Mouse (Mus musculus): Measurements from ENCODE around the gene Slc13a2. TPM values are rescaled to one million over a fixed set of nuclear protein-coding genes. Genes with fewer than 3 reads are reported as not detected.

Gene Slc13a2
- not detected for total RNA-seq (2021)

DNA sequence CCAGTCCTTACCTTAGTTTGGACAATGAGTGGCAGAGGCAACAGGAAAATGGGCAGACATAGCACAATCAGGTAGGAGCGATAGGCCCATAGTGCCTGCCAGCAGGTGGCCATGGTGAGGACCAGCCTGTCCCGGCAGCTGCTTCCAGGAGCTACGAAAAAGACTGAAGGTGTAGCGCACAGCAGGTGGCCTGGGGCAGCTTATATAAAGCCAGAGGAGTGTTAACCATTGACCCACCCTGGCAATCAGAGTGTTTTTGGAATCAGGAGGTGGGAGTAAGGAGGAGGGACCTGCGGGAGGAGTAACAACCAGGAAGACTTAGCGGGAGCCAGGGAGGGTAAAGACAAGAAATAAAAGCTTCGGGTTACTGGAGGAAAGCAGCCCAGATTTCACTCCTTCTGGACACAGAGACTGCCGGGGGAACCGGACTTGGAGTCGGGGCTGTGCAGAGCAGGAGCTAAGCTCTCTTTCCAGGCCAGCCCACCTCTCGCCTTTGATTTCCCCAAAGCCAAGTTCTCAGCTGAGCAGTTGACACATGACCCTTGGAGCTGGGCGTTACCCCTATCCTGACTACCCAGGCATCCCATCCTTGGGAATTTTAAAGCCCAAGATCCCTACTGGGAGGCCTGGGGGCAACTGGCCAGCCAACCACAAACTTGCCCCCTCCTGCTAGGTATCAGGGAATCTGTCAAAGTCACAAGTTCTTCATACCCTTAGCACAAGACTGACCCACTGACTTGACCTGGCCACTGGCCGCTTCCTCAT, at the start of gene Slc13a2:
Gene Slc13a2, minus strand, starts transcription at position 163 of the 765 bp plus-strand sequence.
- no peak for DNase-seq
- intact Hi-C loops (cut with DNase I) = no loop called here

DNA sequence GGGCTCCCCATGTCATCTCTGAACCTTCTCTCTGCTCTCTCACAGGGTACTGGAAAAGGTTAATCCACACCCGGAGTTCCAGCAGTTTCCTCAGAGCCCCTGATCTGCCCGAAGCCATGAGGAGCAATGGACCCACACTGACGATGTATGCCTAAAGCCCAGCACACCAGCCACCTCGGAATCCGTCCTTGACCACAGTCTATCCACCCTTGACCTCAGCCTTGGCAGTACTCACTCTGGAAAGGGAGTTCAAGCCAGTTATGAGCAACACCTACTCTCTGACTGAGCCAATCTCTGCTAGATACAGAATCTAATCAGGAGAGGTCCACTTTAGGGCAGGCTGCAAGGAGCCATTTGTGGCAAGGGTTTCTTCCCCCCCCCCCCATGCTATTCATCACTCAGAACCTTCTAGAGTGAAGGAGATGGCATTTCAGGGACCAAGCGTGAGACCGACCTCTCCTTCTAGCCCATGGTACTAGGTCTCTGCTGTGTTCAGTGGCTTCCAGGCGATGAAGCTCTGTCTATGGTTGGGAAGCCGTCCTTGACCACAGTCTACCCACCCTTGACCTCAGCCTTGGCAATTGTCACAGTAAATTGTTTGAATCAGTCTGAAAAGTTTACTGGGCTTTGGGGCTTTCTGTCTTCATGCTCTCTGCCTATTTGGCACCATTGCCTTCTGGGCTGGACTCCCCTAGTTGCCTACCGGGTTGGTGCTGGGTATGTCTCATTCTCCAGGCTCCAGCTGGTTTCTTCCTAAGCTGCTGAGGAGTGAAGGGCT, 49.5 kb upstream of the Slc13a2 start:
- DNase-seq = no peak
- intact Hi-C loops (cut with DNase I) = no loop called here

DNA sequence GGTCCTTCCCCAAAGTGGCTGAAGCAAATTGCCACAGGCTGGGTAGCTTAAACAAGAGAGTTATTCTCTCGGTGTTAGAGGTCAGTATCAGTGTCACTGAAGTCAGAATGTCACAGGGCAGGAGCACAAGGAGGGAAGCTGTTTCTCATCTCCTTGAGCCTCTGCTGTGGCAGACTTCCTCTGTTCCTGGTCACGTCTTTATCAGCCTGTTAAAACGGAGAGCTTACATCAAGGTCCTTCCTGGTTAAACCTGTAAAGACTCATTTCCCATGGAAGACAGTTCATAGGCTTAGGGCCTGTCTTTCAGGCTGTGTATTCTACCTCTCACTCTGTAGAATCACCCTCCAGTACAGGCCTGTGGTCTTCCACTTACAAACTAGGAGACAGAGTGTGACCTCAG, 45.9 kb upstream of the Slc13a2 start:
- intact Hi-C loops (cut with DNase I) = no loop called here

DNA sequence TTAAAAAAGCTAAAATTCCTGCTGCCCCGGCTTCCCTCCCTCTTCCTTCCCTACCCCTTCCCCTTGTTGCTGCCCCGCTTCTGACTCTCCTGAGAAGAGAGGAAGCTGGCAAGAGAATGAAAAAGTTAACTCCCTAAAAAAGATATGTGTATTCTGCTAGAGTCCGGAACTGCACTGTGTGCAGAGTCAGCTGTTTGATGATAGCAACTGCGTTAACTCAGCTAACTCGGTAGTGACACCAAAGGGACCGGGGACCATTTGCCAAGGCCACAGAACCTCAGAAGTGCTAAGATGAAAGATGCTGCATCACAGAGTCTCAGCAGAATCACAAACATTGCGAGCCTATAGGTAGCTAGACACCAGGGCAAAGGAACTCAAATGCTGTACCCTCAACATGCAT, 45.5 kb upstream of the Slc13a2 start:
- DNase-seq = no peak
- intact Hi-C loops (cut with DNase I) = no loop called here

More for the DNA sequence above, 45.9 kb upstream of the Slc13a2 start:
- DNase-seq = no peak

DNA sequence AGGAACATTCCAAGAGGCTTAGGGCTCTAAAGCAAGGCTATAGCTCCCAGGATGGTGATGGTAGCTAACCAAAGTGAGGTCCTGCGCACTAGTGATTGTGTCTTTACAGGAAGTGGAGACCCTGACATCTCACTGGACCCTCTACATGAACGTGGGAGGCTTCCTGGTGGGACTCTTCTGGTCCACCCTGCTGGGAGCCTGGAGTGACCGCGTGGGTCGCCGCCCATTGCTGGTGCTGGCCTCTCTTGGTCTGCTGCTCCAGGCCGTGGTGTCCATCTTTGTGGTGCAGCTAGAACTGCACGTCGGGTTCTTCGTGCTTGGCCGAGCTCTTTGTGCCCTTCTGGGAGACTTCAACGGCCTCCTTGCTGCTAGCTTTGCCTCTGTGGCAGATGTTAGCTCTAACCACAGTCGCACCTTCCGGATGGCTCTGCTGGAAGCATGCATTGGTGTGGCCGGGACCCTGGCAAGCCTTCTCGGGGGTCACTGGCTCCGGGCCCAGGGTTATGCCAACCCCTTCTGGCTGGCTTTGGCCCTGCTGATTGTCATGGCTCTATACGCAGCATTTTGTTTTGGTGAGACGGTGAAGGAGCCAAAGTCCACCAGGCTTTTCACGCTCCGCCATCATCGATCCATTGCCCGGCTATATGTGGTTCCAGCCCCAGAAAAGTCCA, 44.4 kb upstream of the Slc13a2 start:
- DNase-seq = peak in 1 of 2 experiments; percentile 8
- intact Hi-C loops (cut with DNase I) = no loop called here

DNA sequence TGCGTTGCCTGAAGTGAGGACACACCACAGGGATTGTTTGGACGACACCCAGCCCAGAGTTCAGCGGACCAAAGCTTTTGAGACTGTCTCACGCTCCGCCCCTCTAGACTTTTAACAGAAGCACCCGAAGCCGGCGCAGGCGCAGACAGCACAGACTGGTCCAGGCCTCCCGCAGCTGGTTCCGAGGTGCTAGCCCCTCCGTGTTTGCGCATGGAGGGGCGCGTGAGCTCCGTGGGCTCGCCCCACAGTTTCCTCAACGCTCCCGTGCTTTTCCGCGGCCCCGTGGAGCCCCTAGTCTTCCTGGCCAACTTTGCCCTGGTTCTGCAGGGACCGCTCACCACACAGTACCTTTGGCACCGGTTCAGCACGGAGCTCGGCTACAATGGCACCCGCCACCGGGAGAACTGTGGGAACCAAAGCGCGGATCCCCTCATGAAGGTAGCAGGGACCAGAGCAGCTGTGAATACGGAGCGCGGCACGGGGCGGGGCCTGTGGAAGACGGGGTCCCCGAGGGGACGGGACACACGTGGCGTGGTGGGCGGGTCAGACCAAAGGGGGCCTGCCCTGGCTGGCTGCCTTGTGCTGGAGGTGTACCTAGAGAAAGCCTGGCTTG, 43.7 kb upstream of the Slc13a2 start, which contains the start of gene Slc46a1:
Gene Slc46a1, plus strand, starts transcription at position 130 of the 613 bp plus-strand sequence.
- peak; percentile 89 to 90 for DNase-seq
- intact Hi-C loops (cut with DNase I) = no loop called here

DNA sequence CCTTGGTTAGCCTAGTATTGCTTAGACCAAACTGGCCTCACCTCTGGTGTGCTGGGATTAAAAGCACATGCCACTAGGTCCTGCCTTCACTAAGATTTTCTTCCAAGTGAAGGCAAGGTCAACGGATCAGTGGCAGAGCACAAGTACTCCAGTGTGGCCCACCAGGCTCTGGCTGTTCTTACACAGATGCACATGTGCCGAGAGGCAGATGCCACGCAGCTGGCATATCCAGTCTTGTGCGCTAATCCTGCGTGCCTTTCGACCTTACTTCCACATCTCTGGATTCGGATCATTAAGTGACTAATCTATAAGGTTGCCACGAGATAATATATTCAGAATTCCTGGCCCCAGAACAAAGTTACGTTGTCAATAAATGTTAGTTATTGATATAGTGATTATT, 43.1 kb upstream of the Slc13a2 start:
- intact Hi-C loops (cut with DNase I) = no loop called here

DNA sequence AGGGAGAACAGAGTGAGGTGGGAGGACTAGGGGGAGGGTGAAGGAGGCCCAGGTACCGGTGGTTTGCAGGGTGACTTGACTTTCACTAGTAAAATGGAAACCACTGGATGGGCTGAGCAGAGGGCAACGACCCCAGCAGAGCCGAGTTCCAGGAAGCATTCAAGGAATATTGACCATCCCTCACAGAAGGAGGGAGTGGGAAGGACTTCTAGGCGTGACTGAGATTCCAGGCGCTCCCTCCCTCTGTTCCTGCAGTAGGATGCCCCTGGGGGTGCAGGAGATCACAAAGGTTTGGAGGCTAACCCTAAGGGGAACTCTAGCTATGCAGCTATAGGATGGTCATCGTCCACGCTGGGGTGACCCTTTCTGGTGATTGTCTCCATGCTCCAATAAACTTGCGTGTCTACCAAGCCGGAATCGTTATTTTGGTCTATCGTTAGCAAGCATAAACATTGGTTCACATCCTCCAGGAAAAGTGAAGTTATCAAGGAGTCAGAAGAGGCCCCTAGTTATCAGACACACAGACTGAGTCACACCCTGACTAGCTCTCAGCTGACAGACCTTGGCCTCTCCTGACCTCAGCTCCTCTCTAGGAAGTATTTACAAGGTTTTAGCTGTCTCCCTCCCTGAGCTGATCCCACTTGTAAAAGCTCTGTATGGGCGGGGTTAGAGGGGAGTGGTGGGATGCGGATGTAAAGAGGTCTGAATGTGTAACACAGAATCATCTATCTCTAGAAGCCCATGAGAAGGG, 41.4 kb upstream of the Slc13a2 start:
- DNase-seq = no peak
- intact Hi-C loops (cut with DNase I) = no loop called here

More for the DNA sequence above, 43.1 kb upstream of the Slc13a2 start:
- DNase-seq = no peak

DNA sequence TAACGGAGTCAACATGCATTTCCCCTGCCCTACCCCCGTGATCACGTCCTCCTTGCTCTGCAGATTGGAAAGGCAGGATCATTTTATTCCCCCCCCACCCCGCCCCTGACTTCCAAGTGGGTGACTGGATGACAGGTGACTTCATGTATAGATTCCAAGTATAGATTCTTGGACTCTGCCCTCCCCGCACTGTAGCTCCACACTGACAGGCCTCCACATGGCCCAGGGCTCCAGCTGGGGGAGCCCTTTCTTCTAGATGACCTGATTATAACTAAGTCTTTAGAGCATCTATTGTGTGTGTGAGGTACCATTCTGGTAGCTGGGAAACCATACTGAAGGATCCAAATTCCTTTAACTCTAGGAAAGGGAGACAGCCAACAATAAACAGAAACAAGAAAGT, 40.7 kb upstream of the Slc13a2 start:
- intact Hi-C loops (cut with DNase I) = no loop called here
- DNase-seq = no peak

DNA sequence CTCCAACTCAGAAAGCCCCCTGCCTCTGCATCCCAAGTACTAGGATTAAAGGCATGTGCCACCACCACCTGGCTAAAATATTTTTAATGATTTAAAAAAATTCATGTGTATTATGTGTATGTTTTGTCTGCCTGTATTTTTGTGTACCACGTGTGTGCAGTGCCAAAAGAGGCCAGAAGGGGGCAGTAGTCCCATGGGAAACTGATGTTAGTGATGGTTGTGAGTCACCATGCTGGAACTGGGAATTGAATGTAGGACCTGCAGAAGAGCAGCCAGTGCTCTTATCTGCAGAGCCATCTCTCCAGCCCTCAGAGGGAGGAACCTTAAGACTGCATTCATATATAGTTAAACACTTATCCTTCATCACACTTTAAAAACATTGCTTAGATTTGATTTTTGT, 39.9 kb upstream of the Slc13a2 start:
- no peak for DNase-seq
- intact Hi-C loops (cut with DNase I) = no loop called here

DNA sequence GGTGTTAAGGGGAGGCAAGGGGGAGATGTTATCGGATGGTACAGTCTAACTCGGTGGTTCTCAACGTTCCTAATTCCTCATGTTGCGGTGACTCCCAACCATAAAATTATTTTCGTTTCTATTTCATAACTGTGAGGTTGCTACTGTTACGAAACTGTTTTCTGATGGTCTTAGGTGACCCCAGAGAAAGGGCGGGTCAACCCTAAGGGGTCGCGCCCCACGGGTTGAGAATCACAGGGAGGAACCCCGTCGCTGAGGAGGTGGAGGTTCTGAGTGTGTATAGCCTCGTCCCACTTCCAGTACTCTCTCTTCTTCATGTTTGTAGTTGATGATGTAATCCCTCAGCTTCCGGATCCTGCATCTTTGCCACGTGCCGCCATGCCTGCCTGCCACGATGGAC, 36.7 kb upstream of the Slc13a2 start:
- no peak for DNase-seq
- intact Hi-C loops (cut with DNase I) = no loop called here

DNA sequence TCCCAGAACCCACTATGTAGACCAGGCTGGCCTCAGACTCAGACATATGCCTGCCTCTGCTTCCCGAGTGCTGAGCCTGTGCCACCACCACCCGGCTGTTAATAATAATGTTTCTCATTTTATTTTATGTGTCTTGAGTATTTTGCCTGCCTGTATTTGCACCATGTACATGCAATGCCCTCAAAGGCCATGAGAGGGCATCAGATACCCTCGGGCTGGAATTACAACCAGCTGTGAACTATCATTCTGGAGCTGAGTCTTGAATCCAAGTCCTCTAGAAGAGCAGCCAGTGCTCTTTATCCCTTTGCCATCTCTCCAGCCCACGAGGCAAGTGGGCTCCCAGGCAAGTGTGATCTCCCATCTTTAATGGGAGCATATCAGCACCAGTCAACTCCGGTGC, 33.3 kb upstream of the Slc13a2 start:
- intact Hi-C loops (cut with DNase I) = no loop called here
- DNase-seq = peak; percentile 36 to 57

DNA sequence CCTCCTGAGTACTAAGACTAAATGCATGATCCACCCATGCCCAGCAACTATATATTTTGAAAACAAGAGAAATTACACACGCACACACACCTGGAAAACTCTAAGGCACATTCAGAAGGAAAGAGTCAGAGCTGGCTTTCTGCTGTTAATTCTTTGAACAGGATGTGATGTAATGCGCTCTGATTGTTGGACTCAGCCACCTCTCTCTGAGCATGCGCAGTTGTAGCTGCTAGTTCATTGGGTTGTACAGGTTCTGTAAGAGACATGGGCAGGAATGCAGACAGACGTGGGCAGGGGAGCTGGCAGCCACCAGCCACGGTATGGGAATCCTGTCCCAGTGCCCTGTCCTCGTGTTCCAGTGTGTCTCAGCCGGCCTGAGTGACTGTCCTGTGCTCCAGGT, 32.3 kb upstream of the Slc13a2 start:
- intact Hi-C loops (cut with DNase I) = loop anchor here (5.0 kb wide), 1 partner anchor 97 kb away; no protein-coding TSS in a partner anchor
- no peak for DNase-seq

DNA sequence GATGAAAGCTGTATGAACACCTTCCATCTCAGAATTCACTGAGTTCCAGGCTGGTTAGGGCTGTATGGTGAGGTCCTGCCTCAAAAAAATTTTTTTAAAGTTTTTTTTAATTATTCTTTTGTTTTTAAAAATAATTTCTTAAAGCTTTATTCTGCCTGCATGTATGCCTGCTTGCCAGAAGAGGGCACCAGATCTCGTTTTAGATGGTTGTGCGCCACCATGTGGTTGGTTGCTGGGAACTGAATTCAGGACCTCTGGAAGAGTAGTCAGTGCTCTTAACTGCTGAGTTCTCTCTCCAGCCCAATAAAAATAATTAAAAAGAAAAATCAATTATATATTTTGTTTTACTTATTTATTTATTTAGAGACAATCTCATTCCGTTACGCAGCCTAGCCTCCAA, 31.7 kb upstream of the Slc13a2 start:
- intact Hi-C loops (cut with DNase I) = loop anchor here (5.0 kb wide), 1 partner anchor 96 kb away; no protein-coding TSS in a partner anchor
- DNase-seq = peak; percentile 60 to 77

DNA sequence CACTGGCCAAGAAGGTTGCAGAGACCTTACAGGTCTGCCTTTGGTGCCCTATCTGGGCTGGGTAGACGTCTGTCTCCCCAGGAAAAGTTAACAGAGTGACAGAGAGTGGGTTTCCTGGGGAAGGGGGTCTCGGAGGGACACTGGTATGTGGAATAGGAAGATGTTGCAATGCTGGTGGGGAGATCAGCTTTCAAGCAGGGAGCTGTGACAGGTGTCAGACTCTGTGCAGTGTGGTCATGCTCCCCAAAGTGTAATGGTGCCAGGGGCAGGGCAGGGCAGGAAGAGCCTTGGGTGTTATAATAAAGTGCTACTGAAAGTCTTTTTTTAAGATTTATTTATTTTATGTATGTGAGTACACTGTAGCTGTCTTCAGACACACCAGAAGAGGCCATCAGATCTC, 28.3 kb upstream of the Slc13a2 start:
- no peak for DNase-seq
- intact Hi-C loops (cut with DNase I) = loop anchor here (5.0 kb wide), 1 partner anchor 93 kb away; no protein-coding TSS in a partner anchor

DNA sequence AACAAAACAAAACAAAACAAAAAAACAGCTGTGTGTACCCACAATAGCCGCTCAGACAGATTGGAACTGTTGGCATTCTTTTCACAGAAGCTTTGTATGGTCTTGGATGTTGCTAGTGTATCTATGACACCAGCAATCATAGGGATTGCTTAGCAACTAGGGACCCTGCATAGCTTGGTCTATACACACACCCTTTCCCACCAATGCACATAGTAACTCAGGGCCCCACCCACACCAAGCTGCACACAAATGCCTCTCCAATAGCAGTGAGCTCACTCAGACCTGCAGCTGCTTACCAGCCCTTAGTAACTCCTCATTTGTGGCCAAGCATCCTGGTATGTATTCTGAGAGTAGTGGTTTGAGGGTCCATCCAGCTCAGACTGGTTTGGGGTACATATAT, 26.2 kb upstream of the Slc13a2 start:
- no peak for DNase-seq
- intact Hi-C loops (cut with DNase I) = no loop called here

DNA sequence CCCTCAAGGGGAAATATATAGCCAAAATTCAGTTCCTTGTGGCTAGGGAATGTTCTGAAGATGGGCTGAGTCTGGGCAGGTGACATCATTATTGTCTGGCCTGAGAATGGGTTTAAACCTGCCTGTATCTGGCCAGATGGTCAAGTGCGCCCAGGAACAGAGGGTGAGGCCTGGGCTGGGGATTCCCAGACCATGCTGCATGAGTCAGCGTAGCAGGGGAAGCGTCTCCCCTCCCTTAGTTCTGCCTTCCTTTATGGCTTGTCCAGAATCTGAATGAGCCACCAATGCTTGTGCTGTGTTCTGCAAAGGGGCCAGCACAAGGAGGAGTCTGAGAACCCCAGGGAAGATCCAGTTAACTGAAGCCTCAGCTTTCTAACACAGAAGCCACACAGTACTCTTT, 25.2 kb upstream of the Slc13a2 start:
- intact Hi-C loops (cut with DNase I) = no loop called here
- no peak for DNase-seq

DNA sequence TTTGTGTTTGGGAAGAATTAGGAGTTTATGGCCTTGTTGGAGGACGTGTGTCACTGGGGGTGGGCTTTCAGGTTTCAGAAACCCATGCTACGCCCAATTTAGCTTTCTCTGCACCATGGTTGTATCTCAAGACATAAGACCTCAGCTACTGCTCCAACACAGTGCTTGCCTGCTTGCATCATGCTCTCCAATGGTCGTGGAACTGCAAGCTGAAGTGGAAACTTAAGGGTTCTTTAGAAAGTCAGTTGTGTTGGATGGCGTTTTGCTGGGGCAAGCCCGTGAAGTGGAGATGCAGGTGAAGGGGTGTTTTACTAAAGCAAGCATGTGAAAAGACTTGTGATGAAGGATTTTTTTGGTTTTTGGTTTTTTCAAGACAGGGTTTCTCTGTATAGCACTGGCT, 21.1 kb upstream of the Slc13a2 start:
- intact Hi-C loops (cut with DNase I) = no loop called here
- no peak for DNase-seq

DNA sequence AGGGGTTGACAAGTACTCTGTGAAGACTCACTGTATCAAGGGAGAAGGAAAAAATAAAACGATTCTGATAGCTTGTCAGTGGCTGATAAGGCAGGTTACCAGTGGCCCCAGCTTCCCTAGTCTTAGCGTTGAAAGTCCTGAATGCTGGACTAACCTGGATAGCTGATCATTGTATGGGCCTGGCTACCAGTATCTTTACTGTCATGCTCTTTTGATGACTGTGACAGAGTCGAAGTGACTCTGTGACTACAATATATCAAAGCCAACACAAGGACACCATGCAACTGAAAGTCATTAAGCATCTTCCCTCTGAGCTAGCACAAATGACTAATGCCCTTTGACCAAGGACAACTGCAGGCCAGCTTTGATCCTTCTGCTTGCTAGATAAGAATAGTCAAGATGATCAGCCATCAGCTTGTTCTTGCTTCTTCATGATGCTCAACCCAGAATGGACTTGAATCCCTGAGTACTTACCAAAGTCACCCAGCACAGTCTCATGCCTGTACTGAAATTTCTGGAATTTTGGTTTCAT, 16.4 kb upstream of the Slc13a2 start:
- no peak for DNase-seq
- intact Hi-C loops (cut with DNase I) = no loop called here

DNA sequence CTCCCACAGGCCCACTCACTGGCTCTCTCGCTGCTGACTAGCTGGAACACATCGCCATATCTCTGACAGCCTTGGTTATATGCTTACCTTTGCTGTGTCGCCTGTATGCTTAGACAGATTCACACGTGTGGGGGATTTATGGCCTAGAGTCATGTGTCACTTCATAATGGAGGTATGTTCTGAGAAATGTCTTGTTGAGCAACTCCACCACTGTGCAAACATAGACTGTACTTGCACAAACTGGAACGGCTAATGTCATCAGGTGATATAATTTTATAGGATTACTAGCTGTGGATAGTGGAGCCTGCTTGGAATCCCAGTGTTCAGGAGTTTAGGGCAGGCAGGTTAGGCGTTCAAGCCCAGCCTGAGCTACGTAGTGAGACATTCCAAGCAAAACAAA, 15.2 kb upstream of the Slc13a2 start:
- intact Hi-C loops (cut with DNase I) = no loop called here
- DNase-seq = no peak

Measured in heart, postnatal 10 days (tissue).